Mouse (Mus musculus) kidney, adult 18-20 months (tissue): ENCODE measurements around the gene Slc38a7.
"Not testable (repeated sequence)": the region's sequence is repeated elsewhere in the genome, so short reads cannot be mapped to it uniquely, and the experiment has no call there.

Source experiments
- DNase-seq: peaks from one replicate; pipeline ENCODE4 v3.0.0; 2021

The Slc38a7 gene

DNA sequence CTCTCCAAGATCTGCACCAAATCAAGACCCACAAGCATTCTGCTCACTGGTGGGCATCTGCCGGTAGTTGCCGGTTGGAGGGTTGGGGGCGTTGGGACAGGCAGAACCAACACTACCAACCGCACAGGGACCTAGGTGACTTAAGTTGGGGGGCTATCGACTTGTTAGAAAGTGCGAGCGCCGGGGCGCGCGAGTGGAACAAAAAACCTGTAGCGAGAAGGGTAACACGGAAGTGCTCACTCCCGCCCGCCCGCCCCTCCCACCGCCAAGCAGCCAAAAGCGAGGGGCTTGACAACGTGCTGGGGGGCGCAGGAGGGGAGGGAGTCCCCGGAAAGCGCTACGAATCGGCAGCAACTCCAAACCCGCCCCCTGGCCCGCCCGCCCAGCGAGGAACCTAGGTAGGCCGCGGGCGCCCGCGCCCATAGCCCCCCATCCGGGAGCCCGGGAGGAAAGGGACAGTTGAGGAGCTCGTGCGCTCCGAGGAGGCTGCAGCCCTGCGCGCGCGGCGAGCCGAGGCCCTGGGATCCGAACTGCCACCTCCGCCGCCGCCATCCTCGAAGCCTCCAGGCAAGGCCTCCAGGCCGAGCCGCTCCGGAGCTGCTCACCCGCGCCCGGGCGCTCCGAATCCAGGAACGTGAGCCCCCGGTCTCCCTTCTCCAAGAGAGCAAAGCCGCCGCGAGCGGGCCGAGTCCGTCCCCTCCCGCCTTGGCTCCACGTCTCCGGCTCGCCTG is 46.7 kb downstream of the Slc38a7 start:
- DNase-seq, result peak; percentile 31

DNA sequence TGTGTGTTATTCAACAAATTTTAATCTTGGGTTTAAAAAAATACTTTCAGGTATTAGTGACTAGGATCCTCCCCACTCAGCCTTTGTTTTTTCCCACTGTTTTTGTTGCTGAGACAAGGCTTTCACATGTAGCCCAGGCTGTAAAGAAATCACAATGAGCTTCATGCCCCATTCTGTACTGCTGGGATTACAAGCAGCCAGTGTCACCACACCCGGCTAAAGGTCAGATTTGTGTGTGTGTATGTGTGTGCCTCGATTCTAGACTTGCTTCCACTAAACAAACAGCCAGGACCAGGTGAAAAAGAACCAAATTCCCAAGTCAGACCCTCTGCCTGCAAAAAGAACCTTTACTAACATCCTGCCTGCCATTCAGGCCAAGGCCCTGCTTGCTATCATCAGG is 47.9 kb downstream of the Slc38a7 start:
- no peak for DNase-seq

DNA sequence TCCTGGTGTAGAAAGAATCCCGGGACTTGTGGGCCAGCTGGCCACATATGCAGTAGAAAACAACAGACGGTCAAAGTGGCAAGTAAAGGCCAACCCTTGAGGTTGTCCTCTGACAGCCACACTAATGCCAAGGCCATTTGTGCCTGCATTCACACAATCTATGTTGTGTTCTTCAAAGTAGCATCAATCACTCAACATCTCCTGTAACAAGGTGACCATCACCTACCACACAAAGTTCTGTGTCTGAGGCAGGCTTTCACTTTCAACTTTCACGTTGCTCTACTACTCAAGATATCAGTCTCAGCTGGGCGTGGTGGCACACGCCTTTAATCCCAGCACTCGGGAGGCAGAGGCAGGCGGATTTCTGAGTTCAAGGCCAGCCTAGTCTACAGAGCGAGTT is 51.1 kb downstream of the Slc38a7 start:
- DNase-seq, result no peak

DNA sequence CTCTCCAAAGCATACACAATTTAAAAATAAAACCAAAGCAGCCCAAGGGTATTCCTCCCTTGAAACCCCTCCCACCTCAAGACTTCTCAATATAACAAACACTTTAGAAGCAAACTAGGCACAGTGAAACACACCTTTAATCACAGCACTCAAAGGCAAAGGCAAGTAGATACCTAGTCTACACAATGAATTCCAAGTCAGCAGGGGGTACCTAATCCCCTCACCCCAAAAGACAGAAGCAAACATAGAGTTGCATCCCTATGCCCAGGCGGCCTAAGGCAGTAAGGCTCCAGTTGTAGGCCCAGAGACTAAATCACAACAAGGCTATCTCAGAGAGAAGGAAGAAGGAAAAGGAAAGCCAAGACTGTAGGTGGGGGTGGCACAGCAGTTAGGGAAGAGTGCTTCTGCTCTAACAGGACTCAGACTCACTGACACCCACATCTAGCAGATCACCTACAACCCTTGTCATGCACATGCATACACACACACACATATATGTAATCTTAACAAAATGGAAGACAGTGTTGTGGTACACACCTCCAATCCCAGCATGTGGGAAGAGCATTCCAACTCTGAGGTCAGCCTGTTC is 51.8 kb downstream of the Slc38a7 start:
- DNase-seq, result no peak

DNA sequence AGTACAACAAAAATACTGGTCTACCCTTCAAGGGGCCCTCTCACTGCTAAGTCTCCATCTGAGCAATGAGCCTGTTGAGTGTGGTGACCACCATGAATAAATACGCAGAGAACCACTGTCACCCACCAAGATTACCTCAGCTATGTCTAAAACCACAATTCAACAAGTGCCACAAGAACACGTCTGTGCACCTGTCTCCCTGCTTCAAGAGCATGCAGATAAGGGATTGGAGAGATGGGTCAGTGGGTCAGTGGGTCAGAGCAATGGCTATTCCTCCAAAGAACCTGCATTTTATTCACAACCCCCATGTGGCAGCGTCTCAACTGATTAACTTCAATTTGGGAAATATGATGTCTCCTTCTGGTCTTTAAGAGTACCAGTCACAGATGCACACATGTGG is 53.0 kb downstream of the Slc38a7 start:
- DNase-seq, result no peak

DNA sequence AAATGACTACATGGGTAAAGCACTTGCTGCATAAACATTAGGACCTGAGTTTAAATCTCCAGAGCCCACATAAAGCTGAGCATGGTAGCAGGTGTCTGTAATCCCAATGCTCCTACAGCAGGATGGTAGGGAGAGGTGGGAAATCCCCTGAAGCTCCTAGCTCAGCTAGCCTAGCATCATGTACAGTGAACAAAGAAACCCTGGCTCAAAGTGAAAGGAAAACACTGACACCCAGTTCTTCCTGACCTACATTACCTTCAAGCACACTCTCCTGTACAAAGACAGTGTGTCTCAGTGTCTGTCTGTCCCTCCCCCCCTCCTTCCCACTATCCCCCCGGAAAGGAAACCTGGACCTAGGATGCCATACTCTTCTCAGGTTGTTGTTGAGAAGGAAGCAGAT is 53.4 kb downstream of the Slc38a7 start:
- no peak for DNase-seq

DNA sequence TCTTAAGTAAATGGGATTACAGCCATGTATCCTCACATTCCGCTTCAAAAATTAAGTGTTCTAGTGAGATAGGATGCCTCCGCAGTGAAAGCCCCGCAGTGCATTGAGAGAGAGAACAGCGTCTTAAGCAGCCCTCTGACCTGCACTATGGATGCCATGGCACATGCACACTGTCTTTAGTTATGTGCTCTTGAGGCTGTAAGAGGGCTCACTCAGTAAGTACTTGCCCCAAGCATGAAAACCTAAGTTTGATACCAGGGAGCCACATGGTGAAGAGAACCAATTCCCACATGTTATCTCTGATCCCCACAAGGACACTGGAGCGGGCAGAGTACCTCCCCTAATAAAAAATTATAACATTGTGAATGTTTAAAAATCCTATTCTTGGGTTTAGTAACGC is 54.2 kb downstream of the Slc38a7 start:
- no peak for DNase-seq

DNA sequence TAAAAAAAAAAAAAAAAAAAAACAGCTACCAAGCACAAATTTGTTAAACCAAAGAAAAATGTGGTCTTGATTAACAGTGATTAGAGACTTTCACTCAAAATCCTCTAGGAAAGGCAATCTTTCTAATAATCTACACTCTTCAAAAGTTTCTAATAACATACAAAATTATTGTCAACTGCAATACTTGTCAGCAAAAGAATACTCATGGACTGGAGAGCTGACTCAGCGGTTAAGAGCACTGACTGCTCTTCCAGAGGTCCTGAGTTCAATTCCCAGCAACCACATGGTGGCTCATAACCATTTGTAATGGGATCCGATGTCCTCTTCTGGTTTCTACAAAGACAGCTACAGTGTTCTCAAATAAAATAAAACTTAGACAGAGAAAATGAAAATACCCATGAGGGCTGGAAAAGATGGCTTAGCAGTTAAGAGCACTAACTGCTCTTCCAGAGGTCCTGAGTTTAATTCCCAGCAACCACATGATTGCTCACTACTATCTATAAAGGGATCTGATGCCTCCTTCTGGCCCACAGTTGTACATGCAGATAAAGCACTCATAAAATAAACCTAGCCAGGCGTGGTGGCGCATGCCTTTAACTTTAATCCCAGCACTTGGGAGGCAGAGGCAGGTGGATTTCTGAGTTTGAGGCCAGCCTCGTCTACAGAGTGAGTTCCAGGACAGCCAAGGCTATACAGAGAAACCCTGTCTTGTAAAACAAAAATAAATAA is 57.8 kb downstream of the Slc38a7 start:
- not testable (repeated sequence) for DNase-seq
